Mouse (Mus musculus): ENCODE data around the gene Asb10. TPM values are rescaled to one million over a fixed set of nuclear protein-coding genes. Genes with fewer than 3 reads are reported as not detected.

The Asb10 gene
- 0.46 and 0.52 TPM in 2 replicates for polyA plus RNA-seq (2012; rRNA removed)

GRCm38 (mm10) chr5:24540387-24541143, at the start of gene Asb10:
TSS of gene Asb10 (minus strand) at chr5:24540978.
- TF ChIP-seq POLR2A (IDR thresholded peaks at IDR 0.05; ENCODE audit: control insufficient read depth, low read depth, low read length) (no peak), CTCF (IDR thresholded peaks at IDR 0.05; ENCODE audit: control insufficient read depth, insufficient read depth, insufficient replicate concordance, low read depth, low read length) (no peak)
- H3K4me3 ChIP-seq (ENCODE audit: control insufficient read depth, low read depth, low read length) = no peak within 1 kb of the TSS
- H3K27ac ChIP-seq (ENCODE audit: control insufficient read depth, insufficient read depth, low read depth, low read length) = no peak within 1 kb of the TSS
- no peaks in the 10 kb centered on the region for H3K36me3 ChIP-seq (ENCODE audit: control insufficient read depth, insufficient read depth, low read length)
- H3K27me3 ChIP-seq (ENCODE audit: control insufficient read depth, insufficient read depth, low read length) = no peaks in the 10 kb centered on the region
- peaks cover 2% of the 10 kb centered on the region; the same call in 1 of the 2 replicates for H3K4me1 ChIP-seq (ENCODE audit: control insufficient read depth, insufficient read depth, low read length)

GRCm38 (mm10) chr5:24589511-24590500, 49.0 kb upstream of the Asb10 start:
- H3K27me3 ChIP-seq (ENCODE audit: control insufficient read depth, insufficient read depth, low read length) = no peaks in the 10 kb centered on the region
- TF ChIP-seq POLR2A (IDR thresholded peaks at IDR 0.05; ENCODE audit: control insufficient read depth, low read depth, low read length) = no peak
- no peak for TF ChIP-seq CTCF (IDR thresholded peaks at IDR 0.05; ENCODE audit: control insufficient read depth, insufficient read depth, insufficient replicate concordance, low read depth, low read length)
- no peak overlapping the region for H3K4me3 ChIP-seq (ENCODE audit: control insufficient read depth, low read depth, low read length)
- H3K27ac ChIP-seq (ENCODE audit: control insufficient read depth, insufficient read depth, low read depth, low read length) = no peak overlapping the region
- H3K36me3 ChIP-seq (ENCODE audit: control insufficient read depth, insufficient read depth, low read length) = no peaks in the 10 kb centered on the region
- peaks cover 13% of the 10 kb centered on the region for H3K4me1 ChIP-seq (ENCODE audit: control insufficient read depth, insufficient read depth, low read length)

DNA sequence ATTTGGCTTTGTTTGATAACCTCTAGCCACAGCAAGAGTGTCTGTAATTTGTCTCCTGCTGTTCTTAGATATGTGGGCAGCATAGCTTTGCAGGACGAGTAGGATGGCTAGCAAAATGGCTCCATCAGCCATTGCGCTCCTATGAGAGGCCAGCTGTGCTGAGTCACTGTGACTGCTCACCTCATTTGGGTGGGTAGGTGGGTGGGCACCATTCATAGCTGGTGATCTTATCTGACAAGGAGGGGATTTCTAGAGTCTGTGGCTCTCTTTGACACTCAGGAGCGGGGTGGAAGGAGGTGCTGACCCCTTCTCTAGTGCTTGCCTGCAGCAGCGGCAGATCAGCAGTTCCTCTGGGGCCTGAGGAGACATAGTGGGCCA, 46.4 kb upstream of the Asb10 start:
- Histone ChIP-seq H3K27ac (ENCODE audit: control insufficient read depth, insufficient read depth, low read depth, low read length) (no peak overlapping the region; the same call in 1 of the 2 replicates), H3K4me3 (ENCODE audit: control insufficient read depth, low read depth, low read length) (peak overlapping the region; percentile 99), H3K27me3 (ENCODE audit: control insufficient read depth, insufficient read depth, low read length) (no peaks in the 10 kb centered on the region), H3K4me1 (ENCODE audit: control insufficient read depth, insufficient read depth, low read length) (peaks cover 13% of the 10 kb centered on the region), H3K36me3 (ENCODE audit: control insufficient read depth, insufficient read depth, low read length) (no peaks in the 10 kb centered on the region)
- TF ChIP-seq CTCF (IDR thresholded peaks at IDR 0.05; ENCODE audit: control insufficient read depth, insufficient read depth, insufficient replicate concordance, low read depth, low read length) = no peak
- no peak for TF ChIP-seq POLR2A (IDR thresholded peaks at IDR 0.05; ENCODE audit: control insufficient read depth, low read depth, low read length)

- H3K36me3 ChIP-seq (ENCODE audit: control insufficient read depth, insufficient read depth, low read length) = no peaks in the 10 kb centered on the region
- H3K27ac ChIP-seq (ENCODE audit: control insufficient read depth, insufficient read depth, low read depth, low read length) = peak within 1 kb of the TSS; percentile 72
- peak within 1 kb of the TSS; percentile 99 for H3K4me3 ChIP-seq (ENCODE audit: control insufficient read depth, low read depth, low read length)
- peaks cover 13% of the 10 kb centered on the region for H3K4me1 ChIP-seq (ENCODE audit: control insufficient read depth, insufficient read depth, low read length)
- peak; percentile 48; the same call in 1 of the 2 replicates for TF ChIP-seq POLR2A (IDR thresholded peaks at IDR 0.05; ENCODE audit: control insufficient read depth, low read depth, low read length)
- TF ChIP-seq CTCF (IDR thresholded peaks at IDR 0.05; ENCODE audit: control insufficient read depth, insufficient read depth, insufficient replicate concordance, low read depth, low read length) = no peak
- no peaks in the 10 kb centered on the region for H3K27me3 ChIP-seq (ENCODE audit: control insufficient read depth, insufficient read depth, low read length)
These were observed 45.9 kb upstream of the Asb10 start, which contains the start of gene Chpf2 for GRCm38 (mm10) chr5:24586547-24587199. TSS of gene Chpf2 (plus strand) at chr5:24586741.

DNA sequence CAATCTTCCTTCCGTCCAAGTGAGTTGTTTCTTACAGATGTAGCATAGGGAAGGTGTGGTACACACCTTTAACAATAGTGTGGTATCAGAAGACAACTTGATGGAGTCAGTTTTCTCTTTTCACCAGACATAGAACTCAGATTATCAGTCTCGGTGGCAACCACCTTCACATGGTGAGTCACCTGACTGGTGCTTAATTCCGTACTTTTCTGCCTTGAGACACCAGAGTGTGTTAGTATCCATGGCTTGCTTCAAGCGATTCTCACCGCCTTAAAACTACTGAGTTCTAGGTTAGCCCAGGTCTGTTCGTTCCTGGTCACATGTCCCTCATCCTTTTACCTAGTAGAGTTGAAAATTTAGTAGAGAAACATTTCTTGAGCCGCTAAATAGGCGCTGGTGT, 45.3 kb upstream of the Asb10 start:
- TF ChIP-seq CTCF (IDR thresholded peaks at IDR 0.05; ENCODE audit: control insufficient read depth, insufficient read depth, insufficient replicate concordance, low read depth, low read length) (no peak), POLR2A (IDR thresholded peaks at IDR 0.05; ENCODE audit: control insufficient read depth, low read depth, low read length) (no peak)
- H3K27ac ChIP-seq (ENCODE audit: control insufficient read depth, insufficient read depth, low read depth, low read length) = peak overlapping the region; percentile 65
- H3K4me3 ChIP-seq (ENCODE audit: control insufficient read depth, low read depth, low read length) = peak overlapping the region; percentile 99
- H3K4me1 ChIP-seq (ENCODE audit: control insufficient read depth, insufficient read depth, low read length) = peaks cover 13% of the 10 kb centered on the region
- no peaks in the 10 kb centered on the region for H3K36me3 ChIP-seq (ENCODE audit: control insufficient read depth, insufficient read depth, low read length)
- H3K27me3 ChIP-seq (ENCODE audit: control insufficient read depth, insufficient read depth, low read length) = no peaks in the 10 kb centered on the region

- TF ChIP-seq CTCF (IDR thresholded peaks at IDR 0.05; ENCODE audit: control insufficient read depth, insufficient read depth, insufficient replicate concordance, low read depth, low read length) (no peak), POLR2A (IDR thresholded peaks at IDR 0.05; ENCODE audit: control insufficient read depth, low read depth, low read length) (no peak)
- Histone ChIP-seq H3K4me3 (ENCODE audit: control insufficient read depth, low read depth, low read length) (peak overlapping the region; percentile 96), H3K27ac (ENCODE audit: control insufficient read depth, insufficient read depth, low read depth, low read length) (no peak overlapping the region; the same call in 1 of the 2 replicates), H3K4me1 (ENCODE audit: control insufficient read depth, insufficient read depth, low read length) (peaks cover 8% of the 10 kb centered on the region), H3K36me3 (ENCODE audit: control insufficient read depth, insufficient read depth, low read length) (no peaks in the 10 kb centered on the region; the same call in 1 of the 2 replicates), H3K27me3 (ENCODE audit: control insufficient read depth, insufficient read depth, low read length) (no peaks in the 10 kb centered on the region)
These were observed 37.6 kb upstream of the Asb10 start for GRCm38 (mm10) chr5:24578109-24578963.

Measured in testis, adult 2 months (tissue).